Mouse (Mus musculus): ENCODE results near the gene Xdh.

- no peak for TF ChIP-seq GATA1 (IDR thresholded peaks at IDR 0.05; ENCODE audit: borderline replicate concordance, low read length)
- TF ChIP-seq FLI1 (IDR thresholded peaks at IDR 0.05; ENCODE audit: low read length), result no peak
These were observed 56.2 kb downstream of the Xdh start for GRCm38 (mm10) chr17:73893822-73894221.
